Mouse (Mus musculus): ENCODE results near the gene Cntd1. TPM values are rescaled to one million over a fixed set of nuclear protein-coding genes. Genes with fewer than 3 reads are reported as not detected.

Cntd1 gene
- total RNA-seq (2021) = under 1 TPM; 0.24 to 0.39 TPM
- long read RNA-seq, experiment 1 = 0 reads
- long read RNA-seq, experiment 2 = 0 reads

- peak; percentile 78 to 86 for DNase-seq
- intact Hi-C loops (cut with DNase I) = no loop called here
Measured at GRCm38 (mm10) chr11:101278223-101279192, at the start of gene Cntd1, which contains the start of gene Coa3. Gene Cntd1 (plus strand): TSS chr11:101279012. Gene Coa3 (minus strand): TSS chr11:101279114.

GRCm38 (mm10) chr11:101229361-101229900, 49.4 kb upstream of the Cntd1 start:
- intact Hi-C loops (cut with DNase I) = no loop called here
- DNase-seq = peak; percentile 56 to 60

- DNase-seq = peak; percentile 67 to 74
- intact Hi-C loops (cut with DNase I) = no loop called here
Measured at GRCm38 (mm10) chr11:101230061-101230511, 48.7 kb upstream of the Cntd1 start.

- intact Hi-C loops (cut with DNase I) = no loop called here
- DNase-seq = peak in 1 of 2 experiments; percentile 9
Measured at GRCm38 (mm10) chr11:101230526-101230925, 48.3 kb upstream of the Cntd1 start.

- DNase-seq = peak; percentile 77 to 84
- intact Hi-C loops (cut with DNase I) = loop anchor here (1.0 kb wide), 1 partner anchor 15 kb away; the partner anchor contains the start of gene Ramp2
Measured at GRCm38 (mm10) chr11:101230991-101231871, 47.6 kb upstream of the Cntd1 start.

- intact Hi-C loops (cut with DNase I) = no loop called here
Measured at GRCm38 (mm10) chr11:101232010-101232839, 46.6 kb upstream of the Cntd1 start.

GRCm38 (mm10) chr11:101233240-101233639, 45.6 kb upstream of the Cntd1 start:
- DNase-seq = no peak
- intact Hi-C loops (cut with DNase I) = no loop called here

More at GRCm38 (mm10) chr11:101232010-101232839, 46.6 kb upstream of the Cntd1 start:
- peak; percentile 60 to 63 for DNase-seq

GRCm38 (mm10) chr11:101234124-101234523, 44.7 kb upstream of the Cntd1 start:
- no peak for DNase-seq
- intact Hi-C loops (cut with DNase I) = no loop called here

- no peak for DNase-seq
- intact Hi-C loops (cut with DNase I) = no loop called here
Measured at GRCm38 (mm10) chr11:101235429-101235828, 43.4 kb upstream of the Cntd1 start.

GRCm38 (mm10) chr11:101236782-101237181, 42.0 kb upstream of the Cntd1 start:
- intact Hi-C loops (cut with DNase I) = no loop called here
- DNase-seq = peak in 1 of 2 experiments; percentile 10

GRCm38 (mm10) chr11:101238071-101238647, 40.7 kb upstream of the Cntd1 start:
- intact Hi-C loops (cut with DNase I) = no loop called here
- DNase-seq = peak; percentile 48 to 58

GRCm38 (mm10) chr11:101245071-101245470, 33.7 kb upstream of the Cntd1 start:
- peak; percentile 69 for DNase-seq
- intact Hi-C loops (cut with DNase I) = no loop called here

- DNase-seq = peak; percentile 81 to 82
- intact Hi-C loops (cut with DNase I) = loop anchor here (1.0 kb wide), 1 partner anchor 15 kb away; no protein-coding TSS in a partner anchor
Measured at GRCm38 (mm10) chr11:101245855-101246701, 32.7 kb upstream of the Cntd1 start, which contains the start of gene Ramp2. Gene Ramp2 (plus strand): TSS chr11:101246028.

- no peak for DNase-seq
- intact Hi-C loops (cut with DNase I) = loop anchor here (1.0 kb wide), 1 partner anchor 15 kb away; no protein-coding TSS in a partner anchor
Measured at GRCm38 (mm10) chr11:101246702-101247012, 32.2 kb upstream of the Cntd1 start.

- intact Hi-C loops (cut with DNase I) = loop anchor here (1.0 kb wide), 1 partner anchor 35 kb away; no protein-coding TSS in a partner anchor
- peak; percentile 16 to 22 for DNase-seq
Measured at GRCm38 (mm10) chr11:101247521-101248030, 31.2 kb upstream of the Cntd1 start.

GRCm38 (mm10) chr11:101248258-101248994, 30.4 kb upstream of the Cntd1 start:
- peak; percentile 76 to 77 for DNase-seq
- intact Hi-C loops (cut with DNase I) = loop anchor here (1.0 kb wide), 1 partner anchor 36 kb away; no protein-coding TSS in a partner anchor

- intact Hi-C loops (cut with DNase I) = no loop called here
Measured at GRCm38 (mm10) chr11:101251031-101251430, 27.8 kb upstream of the Cntd1 start.

More at GRCm38 (mm10) chr11:101251031-101251430, 27.8 kb upstream of the Cntd1 start:
- DNase-seq = no peak
